Mouse (Mus musculus) midbrain, embryonic 12.5 days (tissue): Measurements from ENCODE around the gene Cyth3. TPM values are rescaled to one million over a fixed set of nuclear protein-coding genes. Genes with fewer than 3 reads are reported as not detected.

ENCODE experiments used
- ATAC-seq: fragments of 200-750 bp; cut with Nextera tagmentation; 2 replicates; pipeline ENCODE4 v1.8.0; 2017; ENCODE audit warnings: low read depth, moderate TSS enrichment, moderate library complexity; ENCODE audit not compliant: low FRiP score
- H3K27ac ChIP-seq: fragments of 300-500 bp; sonication (generic); replicated peaks from 2 replicates; pipeline ENCODE4 v1.5.1; 2016; ENCODE audit warnings: mild to moderate bottlenecking
- H3K27me3 ChIP-seq: fragments of 300-500 bp; sonication (generic); 2 replicates; pipeline ENCODE4 v1.6.1; 2016; ENCODE audit warnings: mild to moderate bottlenecking
- H3K36me3 ChIP-seq: fragments of 300-500 bp; sonication (generic); 2 replicates; pipeline ENCODE4 v1.6.1; 2016
- H3K4me1 ChIP-seq: fragments of 300-500 bp; sonication (generic); 2 replicates; pipeline ENCODE4 v1.6.1; 2016
- H3K4me2 ChIP-seq: fragments of 300-500 bp; sonication (generic); replicated peaks from 2 replicates; pipeline ENCODE4 v1.6.1; 2016; ENCODE audit warnings: mild to moderate bottlenecking, moderate library complexity
- H3K4me3 ChIP-seq: fragments of 300-500 bp; sonication (generic); 2 replicates; pipeline ENCODE4 v1.5.1; 2016; ENCODE audit warnings: mild to moderate bottlenecking
- H3K9ac ChIP-seq: fragments of 300-500 bp; sonication (generic); replicated peaks from 2 replicates; pipeline ENCODE4 v1.6.1; 2016; ENCODE audit warnings: mild to moderate bottlenecking, moderate library complexity
- H3K9me3 ChIP-seq: fragments of 300-500 bp; sonication (generic); 2 replicates; pipeline ENCODE4 v1.6.1; 2016; ENCODE audit warnings: mild to moderate bottlenecking
- WGBS: fragments of 180-500 bp; shearing (Covaris S2); methylation state at CpG from one replicate; pipeline ENCODE4 v1.1.7; 2016; 5-methylcytosine and 5-hydroxymethylcytosine counted together
- polyA plus RNA-seq: library from polyadenylated mRNA; unstranded; fragments of >200 nt; fragmentation: Nextera tagmentation; extraction: Ambion mirVana; gene quantifications from 2 replicates; pipeline ENCODE4 v1.2.1, GENCODE M21; 2016

Cyth3 gene
- polyA plus RNA-seq, 1 experiment from 2014 or later: 32.2 TPM

DNA sequence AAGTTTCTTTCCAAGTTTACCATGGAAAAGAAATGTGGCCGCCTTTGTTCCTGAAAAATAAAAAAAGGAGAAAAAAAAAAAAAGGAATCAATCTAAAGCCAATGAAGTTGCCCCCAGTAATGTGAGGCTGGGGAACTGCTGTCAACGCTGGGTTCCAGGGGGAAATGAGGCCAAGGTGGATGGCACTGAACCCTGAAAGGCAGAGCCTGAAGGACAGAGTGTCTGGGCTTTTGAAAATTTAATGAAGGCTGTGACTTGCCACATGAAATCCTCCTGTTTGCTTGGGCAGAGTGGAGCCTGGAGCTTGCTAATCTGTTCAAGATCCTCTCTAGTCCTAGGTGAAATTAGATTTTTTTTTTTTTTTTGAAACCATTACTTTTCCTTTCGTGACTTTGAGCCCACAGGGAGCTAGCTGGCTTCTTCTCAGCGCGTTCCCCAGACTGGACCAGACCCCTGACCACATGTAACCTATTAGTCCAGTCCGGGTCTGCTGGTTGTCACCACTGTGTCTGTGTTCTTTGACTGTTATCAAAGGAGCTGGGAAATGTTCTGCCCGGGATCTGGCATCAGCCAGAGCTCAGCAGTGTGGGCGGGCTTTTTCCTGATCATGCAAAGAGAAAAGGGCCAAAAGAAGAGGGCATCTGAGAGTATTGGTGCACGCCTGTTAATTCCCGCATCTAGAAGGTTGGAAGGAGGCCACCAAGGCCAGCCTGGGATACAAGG lies 4.6 kb upstream of the Cyth3 start:
- 59% methylated on average over 10 of the region's 10 CpGs for WGBS
- no peak overlapping the region for H3K27ac ChIP-seq
- no peaks in the 10 kb centered on the region for H3K36me3 ChIP-seq

DNA sequence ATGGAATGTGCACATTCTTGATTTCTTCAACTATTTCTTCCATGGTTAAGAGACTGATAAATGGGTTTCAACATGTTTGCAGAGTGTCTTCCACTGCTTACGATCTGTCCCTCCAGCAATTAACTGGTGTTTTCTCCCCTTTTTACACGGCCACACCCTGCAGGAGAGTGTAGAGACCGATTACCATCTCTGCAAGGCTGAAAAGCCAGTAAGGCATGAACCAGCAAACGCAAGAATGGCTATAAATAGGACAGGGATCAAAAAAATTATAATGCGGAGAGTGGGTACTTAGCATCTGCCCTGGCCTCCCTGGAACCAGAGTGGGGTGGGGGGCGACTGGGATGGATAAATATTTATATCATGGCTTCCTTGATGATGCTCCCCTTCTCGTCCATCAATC lies 3.7 kb upstream of the Cyth3 start:
- WGBS: 69% methylated on average over 7 of the region's 7 CpGs
- Histone ChIP-seq H3K27me3 (no peaks in the 10 kb centered on the region), H3K9ac (no peak overlapping the region), H3K4me3 (no peak overlapping the region), H3K9me3 (no peaks in the 10 kb centered on the region; the same call in 1 of the 2 replicates), H3K36me3 (no peaks in the 10 kb centered on the region), H3K4me2 (no peak overlapping the region), H3K27ac (no peak overlapping the region), H3K4me1 (peaks cover 15% of the 10 kb centered on the region; the same call in 1 of the 2 replicates)
- ATAC-seq: no peak

More for the DNA sequence above, 4.6 kb upstream of the Cyth3 start:
- Histone ChIP-seq H3K4me3 (no peak overlapping the region), H3K27me3 (no peaks in the 10 kb centered on the region), H3K4me2 (no peak overlapping the region), H3K9me3 (no peaks in the 10 kb centered on the region; the same call in 1 of the 2 replicates), H3K9ac (no peak overlapping the region), H3K4me1 (peaks cover 6% of the 10 kb centered on the region; the same call in 1 of the 2 replicates)
- ATAC-seq: no peak

DNA sequence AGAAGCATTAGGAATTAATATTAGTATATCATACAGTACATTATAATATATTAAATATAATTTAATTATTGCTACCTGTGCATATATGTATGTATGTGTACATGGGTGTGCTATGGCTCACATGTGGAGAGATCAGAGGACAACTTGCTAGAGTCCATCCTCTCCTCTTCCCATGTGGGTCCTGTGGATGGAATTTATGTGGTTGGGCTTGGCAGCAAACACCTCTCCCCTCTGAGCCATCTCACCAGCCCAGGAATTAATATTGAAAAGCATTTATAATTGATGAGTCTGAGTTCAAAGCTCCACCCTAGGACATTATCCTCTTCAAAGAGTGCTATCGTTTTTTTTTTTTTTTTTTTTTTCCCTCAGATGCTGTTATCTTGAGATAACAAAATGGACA lies 2.1 kb upstream of the Cyth3 start:
- Histone ChIP-seq H3K27ac (no peak overlapping the region), H3K9ac (no peak overlapping the region), H3K4me1 (peaks cover 20% of the 10 kb centered on the region), H3K27me3 (no peaks in the 10 kb centered on the region), H3K9me3 (no peaks in the 10 kb centered on the region; the same call in 1 of the 2 replicates), H3K36me3 (no peaks in the 10 kb centered on the region), H3K4me2 (no peak overlapping the region), H3K4me3 (no peak overlapping the region)
- WGBS: 60% methylated on average over 1 of the region's 1 CpGs
- no peak for ATAC-seq

DNA sequence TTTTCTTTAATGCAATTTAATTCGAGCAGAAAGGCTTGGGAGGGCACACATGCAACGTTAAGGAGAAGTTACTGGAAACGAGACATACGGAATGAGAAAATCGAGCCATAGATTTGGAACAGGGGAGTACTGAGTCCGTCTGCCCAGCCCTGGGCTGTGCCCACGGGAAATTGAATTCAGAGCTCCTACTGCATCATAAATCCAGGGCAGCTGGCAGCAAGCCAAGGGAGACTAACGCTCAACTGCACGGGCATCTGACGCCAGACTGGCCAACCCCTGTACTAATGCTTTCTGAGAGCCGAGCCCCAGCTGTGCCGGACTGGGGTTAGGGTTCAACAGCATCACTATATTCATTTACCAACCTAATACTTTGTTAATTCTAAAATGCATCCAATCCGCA lies 1.3 kb upstream of the Cyth3 start:
- 57% methylated on average over 13 of the region's 13 CpGs for WGBS
- no peak overlapping the region for H3K9ac ChIP-seq
- no peaks in the 10 kb centered on the region for H3K27me3 ChIP-seq
- H3K9me3 ChIP-seq: no peaks in the 10 kb centered on the region; the same call in 1 of the 2 replicates
- peaks cover 26% of the 10 kb centered on the region for H3K4me1 ChIP-seq
- H3K36me3 ChIP-seq: no peaks in the 10 kb centered on the region
- no peak overlapping the region for H3K4me3 ChIP-seq
- H3K4me2 ChIP-seq: no peak overlapping the region
- H3K27ac ChIP-seq: 0 out of 2 replicates have a peak overlapping the region, but pooled peaks have one; percentile 12
- ATAC-seq: no peak

DNA sequence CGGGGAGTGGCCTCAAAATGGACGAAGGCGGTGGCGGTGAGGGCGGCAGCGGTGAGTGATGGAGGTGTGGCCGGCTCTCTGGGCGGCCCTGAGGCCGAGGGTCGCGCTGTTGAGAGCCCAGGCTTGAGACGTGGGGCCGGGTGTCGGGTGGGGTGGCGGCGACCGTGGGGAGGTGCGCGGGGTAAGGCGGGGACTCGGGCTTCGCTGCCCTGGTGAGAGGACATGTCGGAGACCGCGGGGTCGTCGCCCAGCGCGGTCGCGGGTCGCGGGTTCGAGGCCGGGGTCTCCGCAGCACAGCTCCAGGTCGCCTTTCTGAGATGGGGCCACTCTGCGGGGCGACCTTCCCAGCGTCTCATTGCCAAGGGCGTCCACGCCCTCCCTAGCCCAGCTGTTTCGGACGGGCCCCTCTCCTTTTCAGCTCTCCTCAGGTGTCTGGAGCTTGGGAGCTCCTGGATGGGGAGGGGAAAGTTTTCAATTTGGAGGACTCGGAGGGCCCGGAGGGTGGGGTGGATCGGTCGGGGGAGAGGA lies 440 bp downstream of the Cyth3 start:
- no peaks in the 10 kb centered on the region for H3K9me3 ChIP-seq
- H3K4me1 ChIP-seq: peaks cover 29% of the 10 kb centered on the region
- H3K27ac ChIP-seq: peak overlapping the region; percentile 75
- peak overlapping the region; percentile 85 for H3K9ac ChIP-seq
- H3K4me3 ChIP-seq: peak overlapping the region; percentile 79
- H3K36me3 ChIP-seq: no peaks in the 10 kb centered on the region
- peak overlapping the region; percentile 74 for H3K4me2 ChIP-seq
- H3K27me3 ChIP-seq: no peaks in the 10 kb centered on the region
- ATAC-seq: peak; percentile 88
- WGBS: 2% methylated on average over 26 of the region's 48 CpGs

DNA sequence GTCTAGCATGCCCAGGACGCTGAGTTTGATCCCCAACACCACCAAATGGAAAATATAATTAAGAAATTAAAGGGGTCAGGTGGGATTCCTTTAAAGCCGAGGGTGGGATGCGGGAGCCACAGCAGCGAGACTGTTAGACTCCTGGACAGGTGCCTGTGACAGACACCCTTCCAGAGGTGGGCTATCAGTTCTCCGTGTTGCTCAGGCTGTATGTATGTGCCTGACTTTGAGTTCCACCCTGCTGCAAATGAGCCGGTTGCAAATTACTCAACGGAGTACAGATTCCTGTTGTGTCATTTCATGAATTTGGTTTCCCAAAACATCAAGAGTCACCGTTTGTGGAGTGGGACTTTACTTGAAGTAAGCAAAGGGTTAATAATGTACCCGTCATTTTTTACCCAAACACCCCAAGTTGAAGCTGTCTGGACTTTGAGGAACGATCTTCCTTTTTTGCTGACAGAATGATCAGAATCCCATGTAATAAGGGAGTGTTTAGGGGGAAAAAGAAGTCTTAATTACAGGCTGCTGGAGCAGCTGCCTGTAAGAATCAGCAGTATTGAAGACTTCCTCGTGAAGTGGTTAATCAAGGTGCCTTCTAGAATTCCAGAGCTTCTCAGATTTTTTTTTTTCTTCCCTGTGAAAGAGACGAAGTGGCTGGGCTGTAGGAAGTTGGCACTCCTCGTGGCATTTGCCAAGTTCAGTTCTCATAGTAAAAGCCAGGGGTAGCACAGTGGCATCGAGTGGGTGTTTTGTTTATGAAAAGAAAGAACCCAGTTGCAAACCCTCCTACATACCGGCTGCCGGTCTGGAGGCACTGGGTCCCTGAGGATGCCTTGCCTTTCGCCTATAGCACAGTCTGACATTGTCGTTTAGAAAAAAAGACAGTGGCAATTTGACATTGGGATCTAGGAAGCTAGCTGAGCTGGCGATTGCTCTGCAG lies 1.4 kb downstream of the Cyth3 start:
- peak overlapping the region; percentile 79 for H3K4me3 ChIP-seq
- no peaks in the 10 kb centered on the region for H3K36me3 ChIP-seq
- ATAC-seq: no peak
- H3K27me3 ChIP-seq: no peaks in the 10 kb centered on the region
- no peaks in the 10 kb centered on the region for H3K9me3 ChIP-seq
- WGBS: 69% methylated on average over 19 of the region's 19 CpGs
- H3K4me2 ChIP-seq: peak overlapping the region; percentile 74
- H3K9ac ChIP-seq: no peak overlapping the region
- peaks cover 29% of the 10 kb centered on the region for H3K4me1 ChIP-seq
- no peak overlapping the region for H3K27ac ChIP-seq

DNA sequence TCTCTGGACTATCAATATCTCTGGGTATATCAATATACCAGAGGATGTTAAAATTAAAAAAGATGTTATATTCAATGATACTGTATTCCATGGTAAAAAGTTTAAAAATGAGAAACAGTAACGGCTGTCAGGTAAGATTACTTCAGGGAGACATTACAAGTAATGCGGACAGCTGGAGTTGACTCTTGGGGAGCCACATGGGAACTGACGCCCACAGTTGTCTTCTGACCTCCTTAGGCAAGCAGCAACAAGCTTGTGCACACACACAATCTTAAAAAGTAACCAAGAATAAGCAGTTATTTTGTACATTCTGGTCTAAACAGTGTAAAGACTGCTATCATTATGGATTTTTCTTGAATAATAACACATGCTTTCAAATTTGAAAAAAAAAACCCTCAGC lies 2.2 kb downstream of the Cyth3 start:
- Histone ChIP-seq H3K9me3 (no peaks in the 10 kb centered on the region), H3K27me3 (no peaks in the 10 kb centered on the region), H3K4me3 (no peak overlapping the region), H3K4me2 (no peak overlapping the region), H3K4me1 (peaks cover 29% of the 10 kb centered on the region), H3K36me3 (no peaks in the 10 kb centered on the region), H3K9ac (no peak overlapping the region), H3K27ac (no peak overlapping the region)
- 78% methylated on average over 3 of the region's 3 CpGs for WGBS
- no peak for ATAC-seq

DNA sequence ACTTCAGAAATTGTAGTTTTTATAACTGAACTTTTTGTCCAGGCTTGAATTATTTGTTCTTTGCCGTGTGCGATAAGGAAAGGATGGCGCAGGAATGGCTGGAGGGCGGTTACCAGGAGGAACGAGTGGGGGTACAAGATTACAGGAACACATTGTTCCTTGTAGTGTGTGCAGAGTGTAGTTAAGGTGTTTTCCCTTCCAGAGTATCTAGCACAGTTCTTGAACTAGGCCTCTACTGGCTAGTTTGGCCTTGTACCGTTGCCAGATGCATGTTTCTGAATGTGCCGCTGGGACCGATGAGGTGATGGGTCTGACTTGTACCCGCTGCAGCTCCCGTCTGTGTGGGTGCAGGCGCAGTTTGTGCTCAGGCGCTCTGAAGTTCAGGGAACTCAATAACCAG lies 3.2 kb downstream of the Cyth3 start:
- Histone ChIP-seq H3K27ac (no peak overlapping the region), H3K4me3 (no peak overlapping the region), H3K9ac (no peak overlapping the region), H3K4me1 (peaks cover 29% of the 10 kb centered on the region), H3K27me3 (no peaks in the 10 kb centered on the region), H3K36me3 (no peaks in the 10 kb centered on the region), H3K4me2 (no peak overlapping the region), H3K9me3 (no peaks in the 10 kb centered on the region)
- WGBS: 84% methylated on average over 12 of the region's 12 CpGs
- ATAC-seq: no peak

DNA sequence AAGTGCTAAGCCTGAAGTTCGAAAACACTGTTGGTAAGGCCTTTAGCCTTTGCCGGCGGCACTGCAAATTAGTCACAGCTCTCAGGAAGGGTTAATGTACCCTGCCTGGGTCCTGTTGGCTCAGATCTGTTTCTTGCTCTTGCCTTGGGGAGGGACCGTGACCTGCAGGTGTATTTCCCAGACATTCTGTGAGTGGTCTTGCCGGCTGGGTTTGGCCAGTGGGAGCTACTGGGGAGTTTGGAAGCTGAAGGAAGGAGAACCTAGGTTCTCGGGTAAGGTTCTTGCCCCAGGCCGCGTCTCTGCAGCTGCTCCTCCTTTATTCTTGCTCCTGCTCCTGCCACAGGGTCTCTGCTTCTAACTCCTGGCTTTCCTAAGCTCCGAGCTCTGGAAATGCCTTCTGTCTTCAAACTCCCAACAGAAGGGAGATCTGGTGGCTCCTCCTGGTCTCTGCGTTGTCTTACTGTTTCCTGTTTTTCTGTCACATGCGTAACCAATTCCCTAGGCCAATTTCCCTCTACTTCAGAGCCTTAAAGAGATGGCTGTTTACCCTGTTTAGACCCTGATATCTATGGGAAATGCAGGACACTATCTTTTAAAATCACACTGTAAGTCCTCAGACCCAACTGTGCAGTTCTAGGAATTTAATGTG lies 3.8 kb downstream of the Cyth3 start:
- H3K27ac ChIP-seq: no peak overlapping the region
- ATAC-seq: no peak
- WGBS: 76% methylated on average over 11 of the region's 11 CpGs
- no peaks in the 10 kb centered on the region for H3K36me3 ChIP-seq
- no peak overlapping the region for H3K4me3 ChIP-seq
- H3K9me3 ChIP-seq: no peaks in the 10 kb centered on the region
- H3K4me1 ChIP-seq: peaks cover 23% of the 10 kb centered on the region
- H3K4me2 ChIP-seq: no peak overlapping the region
- no peaks in the 10 kb centered on the region for H3K27me3 ChIP-seq
- no peak overlapping the region for H3K9ac ChIP-seq

DNA sequence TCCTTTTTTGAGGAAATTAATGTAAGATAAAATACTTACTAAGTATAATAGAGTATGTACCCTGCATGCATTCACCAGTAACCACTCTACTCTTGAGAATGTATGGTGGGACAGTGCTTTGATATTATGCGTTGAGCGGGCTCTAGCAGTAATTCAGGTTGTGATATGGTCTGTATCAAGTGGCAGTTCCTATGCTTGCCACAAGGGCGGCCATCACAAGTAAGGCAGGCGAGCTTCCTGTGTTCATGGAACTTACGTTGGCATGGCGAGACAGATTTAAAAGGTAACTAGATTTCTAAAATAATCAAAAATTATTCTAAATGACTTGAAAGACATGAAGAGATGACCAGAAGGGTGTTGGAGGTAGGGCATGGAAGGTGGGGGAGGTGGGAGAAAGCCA lies 5.3 kb downstream of the Cyth3 start:
- H3K9me3 ChIP-seq: no peaks in the 10 kb centered on the region
- no peak overlapping the region for H3K4me3 ChIP-seq
- WGBS: 92% methylated on average over 6 of the region's 6 CpGs
- H3K9ac ChIP-seq: no peak overlapping the region
- no peak overlapping the region for H3K27ac ChIP-seq
- H3K36me3 ChIP-seq: no peaks in the 10 kb centered on the region
- H3K4me2 ChIP-seq: no peak overlapping the region
- no peak for ATAC-seq
- no peaks in the 10 kb centered on the region for H3K27me3 ChIP-seq
- peaks cover 23% of the 10 kb centered on the region for H3K4me1 ChIP-seq

DNA sequence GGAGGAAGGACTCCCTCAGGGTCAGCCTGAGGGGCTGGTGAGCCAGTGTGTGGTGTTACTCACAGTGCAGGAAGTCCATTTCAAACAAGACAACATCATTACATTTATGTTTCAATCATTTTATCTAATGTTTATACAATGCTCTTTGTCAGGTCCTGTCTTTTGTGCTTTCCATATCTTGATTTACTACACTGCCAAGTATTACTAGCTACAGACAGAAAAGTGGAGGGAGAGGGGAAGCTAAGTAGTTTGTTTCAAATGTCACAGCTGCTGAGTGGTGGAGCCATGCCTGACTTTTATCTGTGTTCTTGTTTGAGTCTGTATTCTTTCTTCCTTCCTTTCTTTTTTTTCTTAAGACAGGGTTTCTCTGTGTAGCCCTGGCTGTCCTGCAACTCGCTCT lies 5.7 kb downstream of the Cyth3 start:
- Histone ChIP-seq H3K4me2 (no peak overlapping the region), H3K27ac (no peak overlapping the region), H3K4me3 (no peak overlapping the region), H3K9me3 (no peaks in the 10 kb centered on the region), H3K36me3 (no peaks in the 10 kb centered on the region), H3K4me1 (peaks cover 20% of the 10 kb centered on the region), H3K9ac (no peak overlapping the region), H3K27me3 (no peaks in the 10 kb centered on the region)
- ATAC-seq: no peak
- 89% methylated on average over 1 of the region's 1 CpGs for WGBS
